Mouse (Mus musculus) cerebellum, adult 2 months (tissue): ENCODE data around the gene Maz.

Experiments used
- CTCF ChIP-seq: fragments of 200-500 bp; IDR thresholded peaks from 2 replicates; pipeline ENCODE4 v1.5.1; 2011; ENCODE audit warnings: low read depth, mild to moderate bottlenecking, control low read depth, low read length, moderate library complexity, borderline replicate concordance; ENCODE audit not compliant: insufficient read depth
- POLR2A ChIP-seq: fragments of 200-500 bp; IDR thresholded peaks from 2 replicates; pipeline ENCODE4 v1.6.1; 2011; ENCODE audit warnings: low read length, control low read depth, borderline replicate concordance; ENCODE audit not compliant: insufficient read depth

DNA sequence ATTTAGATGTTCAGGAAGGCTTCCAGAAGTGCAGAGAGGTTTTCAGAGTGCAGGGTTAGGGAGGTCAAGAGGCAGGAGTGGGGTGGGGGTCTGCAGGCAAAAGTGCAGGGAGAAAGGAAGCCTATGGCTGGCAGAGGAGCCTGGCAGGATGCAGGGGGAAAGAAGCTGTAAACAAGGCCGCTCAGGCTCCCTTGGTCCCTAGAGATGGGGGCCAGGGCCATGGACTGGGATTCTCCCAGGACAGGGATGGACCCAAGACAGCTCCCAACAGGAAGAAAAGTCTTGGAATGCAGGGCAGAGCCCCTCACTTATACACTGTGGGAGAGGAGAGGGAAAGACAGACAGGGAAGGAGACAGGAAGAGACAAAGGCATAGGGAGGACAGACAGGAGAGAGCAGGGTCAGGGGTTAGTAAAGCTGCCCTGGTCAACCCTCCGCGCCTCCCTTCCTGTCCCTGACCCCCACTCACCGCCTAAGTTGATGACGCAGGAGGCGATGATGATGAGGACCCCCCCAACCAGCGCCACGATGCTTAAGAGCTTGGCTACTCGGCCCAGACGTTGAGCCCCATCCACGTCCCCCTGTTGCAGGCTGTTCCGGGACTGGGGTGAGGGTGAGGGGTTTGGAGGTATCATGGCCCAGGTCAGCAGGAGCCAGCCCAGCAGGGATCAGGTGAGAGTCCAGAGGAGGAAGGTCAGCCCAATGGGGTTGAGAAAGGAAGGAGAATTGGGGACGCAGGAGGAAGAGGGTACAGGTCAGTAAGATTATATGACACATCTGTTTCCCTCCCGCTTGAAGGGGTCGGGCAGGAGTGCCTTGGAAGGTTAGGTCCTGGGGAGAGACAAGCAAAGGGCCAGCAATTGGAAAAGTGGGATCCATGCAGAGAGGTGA lies 8.2 kb downstream of the Maz start:
- no peak for TF ChIP-seq CTCF
- TF ChIP-seq POLR2A: no peak
